Mouse (Mus musculus): ENCODE data around the gene Atrnl1.

- TF ChIP-seq POLR2A (IDR thresholded peaks at IDR 0.05; ENCODE audit: extremely low read depth, insufficient read depth, low read length) = no peak
- no peak for TF ChIP-seq CTCF (IDR thresholded peaks at IDR 0.05; ENCODE audit: extremely low read depth, insufficient read depth, low read length)
Observed at GRCm38 (mm10) chr19:57868350-57868749, 257.5 kb downstream of the Atrnl1 start.
